Mouse (Mus musculus) spleen, adult 18-20 months (tissue): ENCODE results near the gene Rere.
"Not testable (repeated sequence)": the region's sequence is repeated elsewhere in the genome, so short reads cannot be mapped to it uniquely, and the experiment has no call there.

Experiments used
- DNase-seq, 2 experiments: peaks; one replicate each; pipeline ENCODE4 v3.0.0; 2022; ENCODE audit warnings: mixed read lengths in 2 of 2

Gene Rere

DNA sequence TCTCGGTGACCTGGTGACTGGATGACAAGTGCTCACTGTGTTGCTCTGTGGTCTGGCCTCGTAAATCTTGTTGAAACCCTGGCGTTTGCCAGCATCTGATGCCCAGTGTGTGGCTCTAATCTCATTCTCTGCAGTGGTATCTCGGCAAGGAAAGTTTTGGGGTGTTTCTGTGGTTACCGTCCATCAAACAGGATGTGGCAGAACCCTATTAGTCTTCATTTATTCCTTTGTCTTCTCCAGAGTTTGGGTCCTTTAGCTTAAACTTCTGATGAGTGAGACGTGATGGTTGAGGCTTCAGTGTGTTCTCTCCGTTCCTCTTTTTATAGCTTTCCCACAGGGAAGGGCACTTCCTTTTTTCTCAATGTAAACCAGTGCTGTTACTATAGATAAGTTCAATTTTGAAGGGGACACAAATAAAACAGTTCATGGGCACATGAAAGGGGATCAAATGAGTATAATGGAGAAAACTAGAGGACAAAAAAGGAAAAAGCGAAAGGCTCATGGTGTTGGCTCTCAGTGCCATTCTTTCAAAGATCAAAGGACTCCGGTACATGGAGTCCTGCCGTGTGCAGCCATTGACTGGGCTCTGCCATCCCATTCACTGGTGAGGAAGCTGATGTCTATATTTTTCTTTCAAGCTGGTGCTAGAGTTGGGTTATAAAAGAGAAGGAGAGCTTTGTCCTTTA lies 191.4 kb downstream of the Rere start:
- DNase-seq = no peak

DNA sequence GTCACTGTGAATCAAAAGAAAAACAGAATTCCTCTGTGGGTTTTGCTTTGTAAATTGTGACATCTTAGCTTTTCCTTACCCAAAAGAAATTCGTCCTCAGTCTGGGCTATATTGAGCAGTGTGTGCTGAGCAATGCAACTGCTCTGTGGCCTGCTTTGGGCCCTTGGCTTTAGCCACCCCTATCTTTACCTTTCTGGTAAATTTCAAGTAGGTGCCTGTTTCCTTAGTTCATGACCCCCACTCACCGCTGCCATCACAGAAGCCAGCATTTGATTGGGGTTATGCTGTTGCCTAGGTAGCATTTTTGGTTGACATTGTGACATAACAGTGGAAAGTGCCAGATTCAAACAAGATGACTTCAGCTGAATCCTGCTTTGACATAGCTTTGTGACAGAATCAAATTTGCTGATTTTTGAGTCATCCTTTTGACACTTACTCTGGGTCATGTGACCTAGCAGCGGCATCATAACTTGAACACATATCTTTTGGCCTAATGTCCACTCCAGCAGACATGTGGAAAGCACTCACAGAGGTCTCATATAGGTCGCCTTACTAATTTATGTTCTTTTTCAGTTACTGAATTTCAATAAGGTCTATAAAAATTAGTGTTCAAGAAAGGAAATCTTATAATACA lies 192.1 kb downstream of the Rere start:
- no peak for DNase-seq

DNA sequence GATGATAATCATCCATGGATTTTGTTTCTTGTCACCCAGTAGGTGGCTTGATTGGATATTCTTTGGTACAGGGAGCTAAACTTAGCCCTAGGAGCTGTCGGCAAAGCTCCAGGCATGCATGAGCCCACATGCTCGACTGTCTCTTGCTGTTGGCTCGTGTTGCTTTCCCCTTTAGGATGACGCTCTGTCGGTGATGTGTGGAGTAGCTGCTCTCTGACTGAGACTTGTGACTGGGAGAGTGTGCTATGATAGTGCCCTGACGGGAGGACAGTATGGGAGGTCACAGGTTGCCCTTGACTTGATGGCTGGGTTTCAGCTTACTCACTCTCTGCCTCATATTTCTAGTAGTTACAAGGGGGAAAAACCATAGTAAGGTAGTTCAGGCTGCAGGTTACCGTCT lies 192.6 kb downstream of the Rere start:
- DNase-seq = no peak

DNA sequence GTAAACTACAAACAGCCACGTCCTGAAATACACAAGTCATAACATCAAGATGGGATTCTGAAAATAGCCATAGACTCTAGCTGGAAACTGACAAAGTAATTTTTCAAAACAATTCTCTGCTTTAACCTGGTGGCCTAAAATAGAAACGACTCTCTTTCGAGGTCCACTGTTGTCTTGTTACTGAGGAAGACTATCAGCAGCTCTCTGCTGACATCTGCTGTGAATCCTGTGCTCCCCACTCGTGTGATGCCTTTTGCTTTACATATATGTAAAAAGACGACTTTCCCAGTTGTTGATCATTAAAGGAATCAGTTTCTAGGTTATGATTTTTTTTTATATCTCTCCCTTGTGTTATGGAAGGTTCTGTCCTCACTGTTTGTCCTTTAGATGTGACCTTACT lies 194.8 kb downstream of the Rere start:
- DNase-seq = no peak

DNA sequence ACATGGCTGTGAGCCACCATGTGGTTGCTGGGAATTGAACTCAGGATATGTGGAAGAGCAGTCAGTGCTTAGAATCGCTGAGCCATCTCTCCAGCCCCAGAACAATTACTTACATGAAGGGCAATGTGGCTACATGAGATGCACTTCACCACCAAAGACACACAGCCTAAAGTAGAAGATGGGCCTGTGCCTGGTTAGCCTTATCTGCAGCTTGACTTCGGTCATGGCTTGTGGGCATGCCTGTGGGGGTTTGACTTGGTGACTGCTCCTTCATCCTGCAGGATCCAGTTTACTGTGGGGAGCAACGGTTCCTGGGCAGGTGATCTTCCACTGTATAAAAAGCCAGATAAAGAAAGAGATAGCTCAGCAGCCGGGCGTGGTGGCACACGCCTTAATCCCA lies 196.6 kb downstream of the Rere start:
- DNase-seq = no peak

DNA sequence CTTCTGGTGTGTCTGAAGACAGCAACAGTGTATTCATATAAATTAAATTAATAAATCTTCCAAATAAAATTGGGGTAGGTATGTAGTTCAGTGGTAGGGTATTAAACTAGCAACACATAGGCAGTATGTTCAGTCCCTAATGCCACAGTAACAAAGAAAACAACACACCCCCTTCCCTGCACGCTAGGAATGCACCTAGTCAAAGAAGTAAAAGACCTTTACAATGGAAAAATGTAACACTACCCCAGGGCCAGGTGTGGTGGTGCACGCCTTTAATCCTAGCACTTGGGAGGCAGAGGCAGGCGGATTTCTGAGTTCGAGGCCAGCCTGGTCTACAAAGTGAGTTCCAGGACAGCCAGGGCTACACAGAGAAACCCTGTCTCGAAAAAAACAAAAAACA lies 201.6 kb downstream of the Rere start:
- not testable (repeated sequence) for DNase-seq

DNA sequence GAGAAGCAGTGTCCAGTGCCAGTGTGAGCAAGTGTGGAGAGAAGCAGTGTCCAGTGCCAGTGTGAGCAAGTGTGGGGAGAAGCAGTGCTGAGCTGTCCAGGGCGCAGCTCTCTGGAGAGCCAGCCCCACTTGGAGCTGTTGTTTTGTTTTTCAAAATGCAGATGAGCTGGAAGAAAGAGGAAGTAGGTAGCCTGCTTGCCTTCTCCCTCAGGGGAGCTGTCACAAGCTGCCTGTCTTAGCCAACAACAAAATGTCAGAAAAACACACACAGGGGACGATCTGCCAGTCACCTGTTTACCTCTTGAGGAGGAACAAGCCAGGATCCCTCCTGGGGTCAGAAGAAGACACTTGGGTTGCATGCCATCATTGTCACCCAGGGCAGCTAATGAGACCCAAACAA lies 204.7 kb downstream of the Rere start:
- peak; percentile 25 to 27 for DNase-seq

DNA sequence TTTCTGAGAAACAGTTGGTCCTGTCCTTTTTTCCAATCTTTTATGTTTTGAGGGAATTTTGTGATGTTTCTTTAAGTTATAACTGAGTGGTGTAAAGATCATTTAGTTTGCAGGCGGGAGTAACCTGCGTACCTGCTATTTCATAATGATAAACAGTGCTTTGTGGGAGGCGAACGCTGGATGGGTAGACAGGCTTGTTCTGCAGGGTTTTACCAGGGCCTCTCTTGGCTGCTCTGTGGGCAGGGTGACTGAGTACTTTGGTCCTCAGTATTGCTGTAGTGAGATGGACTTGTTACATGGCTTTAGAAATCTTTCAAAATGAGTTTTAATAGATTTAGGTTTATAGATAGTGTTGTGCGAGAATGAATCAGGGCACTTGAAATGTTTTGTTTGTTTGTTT lies 205.7 kb downstream of the Rere start:
- DNase-seq = no peak

DNA sequence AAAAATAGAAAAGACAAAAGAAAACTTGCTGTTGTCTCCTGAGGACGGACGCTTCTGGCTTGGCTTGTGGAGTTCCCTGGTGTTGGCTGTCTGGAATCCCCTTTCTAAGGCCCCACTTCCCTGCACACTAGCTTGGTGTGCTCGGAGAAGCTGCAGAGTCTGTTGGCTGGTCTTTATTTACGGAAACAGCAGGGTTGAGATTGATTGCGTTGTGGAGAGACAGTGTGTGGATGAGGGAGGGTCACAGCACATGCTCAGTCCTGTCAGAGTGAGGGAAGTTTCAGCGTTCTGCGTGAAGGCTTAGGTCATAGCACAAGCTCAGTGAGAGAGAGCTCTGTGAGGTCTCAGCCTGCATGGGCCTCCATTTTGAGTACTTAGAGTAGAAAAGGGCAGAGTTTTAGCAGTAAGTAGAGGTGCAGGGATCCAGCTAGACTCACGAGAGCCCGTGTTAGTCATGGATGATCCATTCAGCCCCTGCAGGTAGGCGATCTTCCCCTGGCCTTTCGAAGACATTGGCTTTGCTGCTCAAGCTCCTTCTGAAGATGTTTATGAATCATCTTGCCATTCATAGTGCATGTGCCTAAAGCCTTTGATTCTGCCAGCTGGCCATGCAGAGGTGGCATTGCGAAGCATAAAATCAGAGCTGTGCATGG lies 206.8 kb downstream of the Rere start:
- peak; percentile 33 to 44 for DNase-seq

DNA sequence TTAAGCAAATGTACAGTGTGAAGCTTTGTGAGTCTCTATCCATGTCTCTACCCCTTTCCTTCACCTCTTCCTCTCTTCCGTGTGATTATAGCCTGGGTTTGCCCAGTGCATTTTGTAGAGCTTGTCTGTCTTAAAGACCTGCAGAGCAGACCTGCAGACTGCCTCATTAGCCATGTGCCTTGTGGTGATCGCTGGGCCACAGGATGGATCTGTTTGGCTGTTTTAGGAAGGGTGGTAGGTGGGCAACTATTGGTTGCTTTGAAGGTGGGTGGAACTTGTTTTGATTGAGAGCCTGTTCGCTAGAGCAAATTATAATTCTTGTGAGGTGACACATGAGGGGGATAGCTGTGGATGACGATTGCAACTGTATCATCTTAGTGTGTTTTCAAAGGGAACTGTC lies 207.3 kb downstream of the Rere start:
- no peak for DNase-seq

DNA sequence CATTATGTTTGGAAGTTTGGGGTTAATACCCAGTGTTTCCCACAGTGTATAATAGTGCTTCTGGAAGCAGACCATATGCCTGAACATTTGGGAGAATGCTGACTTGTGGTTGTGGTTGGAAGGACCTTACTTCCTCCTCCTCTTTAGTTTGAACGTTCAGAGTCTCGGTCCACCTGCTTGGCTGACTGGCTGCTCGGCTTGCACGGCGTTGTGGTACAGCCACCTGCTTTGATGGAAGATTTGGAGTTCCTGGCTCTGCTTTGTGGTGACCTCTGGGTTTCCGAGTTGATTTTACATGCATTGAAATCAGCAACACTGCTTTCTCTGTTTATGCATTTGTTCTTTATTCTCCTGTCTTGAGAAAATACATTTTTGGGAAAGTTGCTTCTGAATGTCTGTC lies 208.6 kb downstream of the Rere start:
- no peak for DNase-seq

DNA sequence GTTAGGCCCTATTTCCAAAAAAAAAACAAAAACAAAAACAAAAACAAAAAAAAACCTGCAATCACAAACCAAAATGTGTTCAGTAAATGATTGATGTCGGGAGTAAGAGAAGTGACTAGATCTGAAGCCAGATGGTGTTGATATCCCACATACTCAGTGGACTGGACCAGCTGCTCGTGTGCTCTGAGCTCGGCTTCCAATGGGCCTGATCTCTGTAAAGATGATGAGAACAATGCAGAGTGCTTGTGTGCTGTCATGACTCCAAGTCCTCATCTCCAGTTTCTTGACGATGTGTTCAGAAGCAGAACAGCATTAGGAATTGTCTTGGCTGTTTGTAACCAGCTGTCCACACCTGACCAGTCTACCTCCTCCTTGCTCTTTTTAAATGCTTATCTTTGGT lies 210.3 kb downstream of the Rere start:
- no peak for DNase-seq

DNA sequence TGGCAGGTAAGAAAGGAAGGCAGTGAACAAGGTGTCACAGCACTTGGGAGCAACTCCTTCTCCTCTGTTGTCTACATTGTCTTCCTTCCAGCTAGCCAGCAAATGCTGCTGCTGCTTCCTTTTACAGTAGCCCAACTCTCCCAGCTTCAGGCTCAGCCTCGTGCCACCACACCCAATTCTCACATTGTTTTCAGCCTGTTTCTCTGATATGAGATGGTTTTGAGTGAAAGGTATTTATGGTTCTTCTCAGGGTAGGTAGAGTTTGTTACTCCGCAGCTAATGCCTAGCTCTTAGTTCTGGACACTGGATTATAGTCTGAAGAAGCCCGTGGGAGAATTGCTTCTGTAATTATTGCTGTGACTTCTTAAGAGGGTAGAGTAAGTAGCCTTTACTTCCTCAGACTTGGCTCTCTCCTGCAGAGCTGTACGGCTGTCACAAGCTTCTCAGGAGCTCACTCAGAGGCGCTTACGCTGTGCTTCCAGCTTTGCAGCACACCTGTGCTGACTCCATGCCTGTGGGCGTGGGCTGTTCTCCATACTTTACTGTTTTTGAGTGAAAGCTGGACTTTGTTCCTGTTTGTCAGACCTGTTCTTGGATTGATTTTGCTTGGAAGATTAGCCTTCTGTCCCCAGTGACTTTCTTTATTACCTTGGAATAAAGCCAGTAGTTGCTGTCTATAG lies 212.0 kb downstream of the Rere start:
- DNase-seq = no peak

DNA sequence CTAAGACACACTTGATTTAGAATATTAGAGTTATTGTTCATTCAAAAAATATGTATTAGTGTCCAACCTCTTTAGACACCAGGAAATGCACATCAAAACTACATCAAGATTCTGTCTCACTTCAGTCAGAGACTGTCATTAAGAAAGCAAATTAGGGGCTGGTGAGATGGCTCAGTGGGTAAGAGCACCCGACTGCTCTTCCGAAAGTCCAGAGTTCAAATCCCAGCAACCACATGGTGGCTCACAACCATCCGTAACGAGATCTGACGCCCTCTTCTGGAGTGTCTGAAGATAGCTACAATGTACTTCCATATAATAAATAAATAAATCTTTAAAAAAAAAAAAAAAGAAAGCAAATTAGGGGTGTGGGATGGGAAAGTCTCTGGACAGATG lies 212.5 kb downstream of the Rere start:
- DNase-seq = not testable (repeated sequence)

DNA sequence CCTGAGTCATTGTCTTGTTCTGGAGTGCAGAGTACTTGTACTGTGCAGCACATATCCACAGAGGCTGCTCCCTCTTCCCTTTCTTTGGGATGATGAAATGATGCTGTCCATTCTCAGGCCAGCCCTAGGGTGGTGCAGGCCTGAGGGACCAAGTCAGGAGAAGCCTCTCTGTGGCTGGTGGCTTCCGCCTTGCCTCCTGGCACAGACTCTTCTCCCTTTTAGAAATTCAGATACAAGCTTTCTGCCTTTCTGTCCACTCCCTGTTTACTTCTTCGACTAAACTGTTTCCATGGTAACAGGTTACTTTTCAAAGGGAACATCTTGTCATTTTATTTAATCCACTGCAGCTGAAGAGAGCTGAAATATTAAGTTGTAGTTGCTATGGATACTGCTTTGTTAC lies 214.1 kb downstream of the Rere start:
- DNase-seq = no peak

DNA sequence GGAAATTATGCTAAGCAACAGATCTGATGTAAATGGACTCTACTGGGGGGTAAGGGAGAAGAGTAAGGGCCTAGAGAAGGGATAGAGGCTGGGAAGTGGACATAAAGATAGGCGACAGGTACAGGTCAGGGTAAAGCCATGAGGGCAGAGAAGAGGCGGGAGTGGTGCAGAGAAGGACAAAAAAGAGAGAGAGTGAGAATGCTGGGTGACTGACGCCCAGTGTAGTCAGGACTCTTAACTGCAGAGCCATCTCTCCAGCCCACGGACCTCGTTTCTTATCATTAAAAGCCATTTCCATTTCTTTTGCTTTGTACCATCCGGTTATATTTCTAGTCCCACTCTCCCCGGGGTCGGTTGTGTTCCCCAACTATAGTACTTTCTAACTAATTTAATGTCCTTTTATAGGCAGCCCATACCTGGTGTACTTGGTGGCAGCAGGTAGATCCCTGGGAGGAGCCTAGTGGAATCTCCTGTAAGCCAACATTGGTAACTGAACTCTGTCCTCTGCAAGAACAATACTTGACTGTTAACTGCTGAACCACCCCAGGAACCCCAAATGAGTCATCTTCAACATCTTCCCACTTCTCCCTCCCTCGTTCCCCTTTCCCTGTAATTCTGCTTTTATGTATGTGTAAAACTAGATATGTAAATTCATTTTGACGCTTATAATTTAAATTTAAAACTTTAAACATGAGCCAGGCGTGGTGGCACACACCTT lies 223.0 kb downstream of the Rere start:
- DNase-seq = no peak

DNA sequence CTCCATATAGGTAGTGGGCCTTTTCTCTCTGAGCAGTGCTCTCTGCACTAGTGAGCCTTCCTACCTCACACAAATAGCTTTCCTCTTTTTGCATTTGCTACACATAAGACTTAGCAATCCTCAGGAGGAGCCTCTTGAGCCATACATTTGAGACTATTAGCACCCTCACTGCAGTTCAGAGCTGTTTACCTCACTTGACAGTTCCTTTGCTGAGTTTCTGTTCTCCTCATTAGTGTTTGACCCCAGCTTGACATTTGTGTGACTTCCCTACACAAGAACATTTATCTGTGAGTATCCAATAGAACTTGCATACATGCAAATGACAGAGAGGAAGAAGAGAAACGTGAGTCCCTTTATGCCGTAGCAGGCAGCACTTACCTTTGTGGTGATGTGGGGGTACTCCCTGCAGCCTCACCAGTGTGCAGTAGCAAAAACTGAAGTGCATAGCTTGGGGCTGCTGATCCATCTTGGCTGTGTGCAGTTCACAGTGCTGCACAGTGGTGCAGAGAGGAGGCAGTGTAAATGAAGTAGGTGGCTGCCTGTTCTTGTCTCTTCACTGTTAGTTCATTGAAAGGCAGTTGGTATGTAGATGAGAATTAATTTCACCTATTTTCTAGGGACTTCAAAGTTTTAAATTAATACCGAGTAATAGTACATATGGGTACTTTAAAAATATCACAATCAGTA lies 227.7 kb downstream of the Rere start:
- DNase-seq = no peak

DNA sequence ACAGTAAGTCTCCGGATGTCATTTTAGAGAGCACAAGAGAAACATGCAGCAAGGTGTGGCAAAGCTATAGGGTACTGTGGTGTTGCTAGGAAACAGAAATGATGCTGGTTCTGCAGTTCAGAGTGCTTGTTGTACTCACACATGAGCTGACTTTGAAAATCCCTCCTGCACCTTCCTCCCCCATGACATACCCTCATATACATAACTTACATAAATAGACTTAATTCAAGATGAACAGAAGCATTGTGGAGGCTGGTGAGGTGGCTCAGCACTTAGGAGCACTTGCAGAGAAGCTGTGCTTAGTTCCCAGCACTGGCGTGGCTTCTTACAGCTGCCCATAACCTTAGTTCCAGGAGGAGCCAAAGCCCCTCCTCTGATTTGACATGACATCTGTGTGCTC lies 228.6 kb downstream of the Rere start:
- DNase-seq = no peak

DNA sequence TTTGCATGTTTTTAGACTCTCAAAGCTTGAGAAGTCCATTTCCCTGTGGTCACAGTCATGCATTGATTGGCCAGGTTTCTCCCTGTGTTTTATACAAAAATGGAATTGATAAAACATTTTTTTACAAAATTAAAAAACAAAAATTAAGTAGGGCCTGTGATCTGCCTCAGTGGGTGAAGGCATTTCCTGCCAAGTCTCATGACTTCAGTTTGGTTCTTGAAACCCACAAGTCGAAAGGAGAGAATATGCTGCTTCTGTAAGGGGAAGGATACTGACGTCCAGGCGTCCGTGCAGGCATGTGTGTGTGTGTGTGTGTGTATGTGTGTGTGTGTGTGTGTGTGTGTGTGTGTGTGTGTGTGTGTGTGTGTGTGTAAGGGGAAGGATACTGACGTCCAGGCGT lies 231.9 kb downstream of the Rere start:
- not testable (repeated sequence) for DNase-seq

DNA sequence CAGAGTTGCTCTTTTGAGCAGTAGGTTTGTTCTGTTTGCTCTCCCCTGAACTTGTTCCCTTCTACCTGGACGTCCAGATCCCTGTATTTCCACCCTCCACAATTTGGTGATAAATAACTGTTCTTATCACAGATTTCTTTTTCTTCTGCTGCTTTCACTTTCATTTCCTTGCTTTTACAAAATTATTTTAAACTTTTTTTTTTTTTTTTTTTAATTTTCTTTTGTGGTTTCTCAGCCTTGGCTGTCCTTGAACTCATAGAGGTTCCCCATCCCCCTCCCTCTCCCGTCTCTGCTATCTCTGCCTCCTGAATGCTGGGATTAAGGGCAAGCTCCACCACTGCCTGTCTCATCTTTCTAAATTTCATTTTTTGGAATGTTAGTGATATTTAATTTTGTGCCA lies 234.8 kb downstream of the Rere start:
- no peak for DNase-seq

DNA sequence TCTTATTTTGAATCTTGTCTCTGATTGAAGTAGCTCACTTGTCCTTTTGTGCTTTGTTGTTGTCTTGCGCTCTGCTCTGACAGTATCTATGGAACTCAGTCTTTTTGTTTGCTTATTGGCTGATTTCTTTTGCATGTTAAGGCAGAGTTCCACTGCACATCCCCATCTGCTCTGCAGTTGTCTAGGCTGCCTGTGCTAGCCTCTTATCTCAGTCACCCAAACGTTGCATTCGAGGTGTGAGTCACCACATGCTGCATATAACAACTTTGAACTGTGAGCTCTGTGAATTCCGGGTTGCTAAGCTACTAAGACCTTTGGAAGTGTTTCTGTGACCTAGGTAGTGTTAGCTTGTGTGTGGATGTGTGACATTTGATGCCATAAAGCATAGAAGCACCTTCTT lies 235.9 kb downstream of the Rere start:
- DNase-seq = no peak

DNA sequence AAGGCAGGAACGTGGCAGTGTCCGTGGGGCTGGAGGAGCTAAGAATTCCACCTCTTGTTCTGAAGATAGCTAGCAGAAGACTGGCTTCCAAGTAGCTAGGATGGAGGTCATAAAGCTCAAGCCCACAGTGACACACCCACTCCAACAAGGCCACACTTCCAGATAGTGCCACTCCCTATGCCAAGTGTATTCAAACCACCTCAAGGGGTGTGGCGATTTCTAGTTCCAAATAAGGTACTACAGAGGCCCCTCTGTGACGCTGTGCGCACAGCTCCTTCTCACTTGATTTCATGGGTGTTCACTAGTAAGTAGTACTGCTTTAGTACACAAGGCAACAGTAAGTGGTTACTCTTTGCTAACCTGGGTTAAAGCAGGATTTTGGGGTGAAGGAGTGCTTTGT lies 237.4 kb downstream of the Rere start:
- DNase-seq = no peak

DNA sequence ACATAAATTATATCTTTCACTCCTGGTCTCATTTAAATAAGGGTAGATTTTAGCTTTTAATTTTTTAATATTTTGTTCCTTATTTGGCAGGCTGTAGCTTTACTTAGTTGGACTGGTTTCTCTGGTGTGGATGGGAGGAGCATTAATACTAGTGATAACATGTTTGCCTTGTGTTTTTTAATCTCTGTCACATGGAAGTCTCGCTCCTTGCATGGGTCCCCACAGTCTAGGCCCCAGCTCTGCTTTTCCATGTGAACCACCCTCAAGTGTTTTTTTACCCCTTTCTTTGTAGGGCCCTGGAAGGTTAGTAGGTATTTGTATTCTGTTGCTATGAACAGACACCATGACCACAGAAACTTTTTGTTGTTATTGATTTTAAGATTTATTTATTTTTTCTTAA lies 238.6 kb downstream of the Rere start:
- DNase-seq = no peak
